17 mouse cellular contexts compared by ENCODE assay signal in the genomic region with DNA sequence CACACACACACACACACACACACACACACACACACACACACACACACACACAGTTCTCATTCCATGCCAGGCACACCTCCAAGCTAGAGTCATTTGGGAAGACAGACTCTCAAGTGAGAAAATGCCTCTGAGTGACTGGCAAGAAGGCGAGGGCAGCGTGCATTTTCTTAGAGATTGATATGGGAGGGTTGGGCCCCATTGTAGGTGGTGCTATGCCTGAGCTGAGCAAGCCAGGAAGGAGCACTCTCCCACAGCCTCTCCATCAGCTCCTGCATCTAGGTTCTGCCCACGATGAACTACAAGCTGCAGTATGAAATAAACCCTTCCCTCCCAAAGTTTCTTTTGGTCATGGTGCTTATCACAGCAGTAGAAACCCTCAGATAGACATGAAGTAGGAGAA.
"Had no signal": no experiment of that assay in that cellular context is flagged by ENCODE, and none has a peak within 500 bp of the region (broad histone marks: within the 10 kb centered on the region; RNA-seq: fewer than 3 reads in every experiment).

No protein-coding gene starts in this region.

- H3K9ac ChIP-seq: intestine, embryonic 15.5 days; kidney, embryonic 15.5 days; lung, embryonic 15.5 days had no signal

- H3K27ac ChIP-seq: intestine, embryonic 15.5 days; kidney, embryonic 15.5 days; lung, embryonic 15.5 days had no signal

- ATAC-seq: intestine, embryonic 15.5 days had no signal

- H3K4me1 ChIP-seq: lung, embryonic 15.5 days had no signal

- H3K4me2 ChIP-seq: intestine, embryonic 15.5 days; kidney, embryonic 15.5 days; lung, embryonic 15.5 days; midbrain, embryonic 11.5 days had no signal

- DNase-seq: kidney, adult 11 months; kidney, adult 8-10 months; kidney, postnatal 10 days; kidney, postnatal 36 days; lung, adult 18-20 months; lung, postnatal 10 days; lung, postnatal 36 days; midbrain, embryonic 14.5 days; right cerebral cortex, postnatal 25 days; spleen, adult 18-20 months; thymus, adult 2 months; thymus, postnatal 14 days had no signal

- H3K36me3 ChIP-seq: intestine, embryonic 15.5 days had no signal

- H3K9me3 ChIP-seq: intestine, embryonic 15.5 days; kidney, embryonic 15.5 days; lung, embryonic 15.5 days; megakaryocyte, embryonic 14.5 days had no signal

- H3K4me3 ChIP-seq: intestine, embryonic 15.5 days; kidney, embryonic 15.5 days; lung, embryonic 15.5 days; megakaryocyte, embryonic 14.5 days had no signal

- H3K27me3 ChIP-seq: intestine, embryonic 15.5 days; kidney, embryonic 15.5 days; lung, embryonic 15.5 days had no signal
